In genomic region chr4:49844828-49845611, GRCm38 (mm10) we compare ENCODE assay signal across 8 mouse cellular contexts. TPM values are rescaled to one million over a fixed set of nuclear protein-coding genes. Genes with fewer than 3 reads are reported as not detected.
A peak's percentile ranks its signal among the peaks of the same experiment; 100 is the strongest.
DNase-seq lines count a peak whose midpoint lies in the region; ATAC-seq and TF ChIP-seq lines count a peak whose summit lies in the region.

No protein-coding gene starts in this region.

- H3K27me3 ChIP-seq in heart, embryonic 12.5 days (replicated peaks): peaks cover 33% of the 10 kb centered on the region
- peaks cover 16% of the 10 kb centered on the region for H3K27me3 ChIP-seq in forebrain, embryonic 16.5 days (replicated peaks; ENCODE audit: control insufficient read depth, insufficient read depth, low read length)
- peaks cover 48% of the 10 kb centered on the region for H3K27me3 ChIP-seq in midbrain, embryonic 13.5 days

- no peak overlapping the region for H3K27ac ChIP-seq in heart, embryonic 12.5 days (ENCODE audit: poor library complexity, severe bottlenecking)
- H3K27ac ChIP-seq in forebrain, embryonic 16.5 days (ENCODE audit: low read length): no peak overlapping the region
- peak overlapping the region; percentile 86 for H3K27ac ChIP-seq in layer of hippocampus, adult 2 months
- peak overlapping the region; percentile 27; the same call in 1 of the 2 replicates for H3K27ac ChIP-seq in midbrain, embryonic 13.5 days

- H3K4me3 ChIP-seq in heart, embryonic 12.5 days: peak overlapping the region; percentile 52
- H3K4me3 ChIP-seq in forebrain, embryonic 16.5 days (replicated peaks; ENCODE audit: low read length): peak overlapping the region; percentile 75
- H3K4me3 ChIP-seq in layer of hippocampus, adult 2 months: peak overlapping the region; percentile 81
- H3K4me3 ChIP-seq in midbrain, embryonic 13.5 days (replicated peaks): peak overlapping the region; percentile 54

- no peaks in the 10 kb centered on the region for H3K36me3 ChIP-seq in heart, embryonic 12.5 days
- no peaks in the 10 kb centered on the region for H3K36me3 ChIP-seq in forebrain, embryonic 16.5 days (ENCODE audit: control insufficient read depth, insufficient read depth)
- H3K36me3 ChIP-seq in midbrain, embryonic 13.5 days: no peaks in the 10 kb centered on the region

- DNase-seq in heart, postnatal 25 days (ENCODE audit: low spot score): no peak
- DNase-seq in cerebellum, postnatal 14 days: peak; percentile 44 to 64
- peak in 1 of 2 experiments; percentile 26 for DNase-seq in layer of hippocampus, adult 2 months (ENCODE audit: low spot score in 2 of 2)
- no peak for DNase-seq in c-Kit-positive CD71-positive TER-119-positive erythroid progenitor cells, embryonic 14.5 days (ENCODE audit: low spot score)

- H3K4me2 ChIP-seq in heart, embryonic 12.5 days: peak overlapping the region; percentile 82
- peak overlapping the region; percentile 100 for H3K4me2 ChIP-seq in forebrain, embryonic 16.5 days (ENCODE audit: low read length)
- peak overlapping the region; percentile 86 for H3K4me2 ChIP-seq in midbrain, embryonic 13.5 days (replicated peaks)

- no peaks in the 10 kb centered on the region for H3K9me3 ChIP-seq in heart, embryonic 12.5 days (replicated peaks)
- H3K9me3 ChIP-seq in forebrain, embryonic 16.5 days (ENCODE audit: control insufficient read depth, low read length): no peaks in the 10 kb centered on the region
- no peaks in the 10 kb centered on the region for H3K9me3 ChIP-seq in midbrain, embryonic 13.5 days

- peak; percentile 66 for ATAC-seq in heart, embryonic 12.5 days (ENCODE audit: insufficient number of reproducible peaks, low FRiP score)
- peak; percentile 62 for ATAC-seq in forebrain, embryonic 16.5 days
- peak; percentile 74 for ATAC-seq in midbrain, embryonic 13.5 days
- no peak for ATAC-seq in megakaryocyte, adult 5-6 weeks (ENCODE audit: poor library complexity, severe bottlenecking)

- peak overlapping the region; percentile 9; the same call in 1 of the 2 replicates for H3K9ac ChIP-seq in heart, embryonic 12.5 days
- H3K9ac ChIP-seq in forebrain, embryonic 16.5 days (replicated peaks; ENCODE audit: low read depth, low read length): peak overlapping the region; percentile 67
- H3K9ac ChIP-seq in midbrain, embryonic 13.5 days (replicated peaks): peak overlapping the region; percentile 63

- H3K4me1 ChIP-seq in heart, embryonic 12.5 days (replicated peaks): peaks cover 14% of the 10 kb centered on the region
- H3K4me1 ChIP-seq in forebrain, embryonic 16.5 days (replicated peaks; ENCODE audit: control insufficient read depth, insufficient read depth, low read length): peaks cover 18% of the 10 kb centered on the region
- H3K4me1 ChIP-seq in midbrain, embryonic 13.5 days (replicated peaks): peaks cover 16% of the 10 kb centered on the region

- WGBS in heart, embryonic 12.5 days: under 1% methylated on average over 61 of the region's 63 CpGs
- WGBS in forebrain, embryonic 16.5 days: under 1% methylated on average over 54 of the region's 63 CpGs
- WGBS in midbrain, embryonic 13.5 days: under 1% methylated on average over 62 of the region's 63 CpGs

- intact Hi-C loops in heart, postnatal 25 days (cut with DNase I): loop anchor here (10.0 kb wide), 1 partner anchor 110 kb away; no protein-coding TSS in a partner anchor

- no peak for TF ChIP-seq CTCF in layer of hippocampus, adult 2 months (conservative IDR thresholded peaks at IDR 0.05)

RNA-seq across cellular contexts. Expression of gene Grin3a, which starts 0.5 kb away (rescaled TPM):
- polyA plus RNA-seq in heart, embryonic 12.5 days (2016; fragmentation: Nextera tagmentation; extraction: Ambion mirVana): 1.2 and 1.5 TPM in 2 replicates
- total RNA-seq in heart, postnatal 25 days (2021): under 1 TPM; 0.17 to 0.29 TPM
- 8.3 and 12.2 TPM in 2 replicates for polyA plus RNA-seq in forebrain, embryonic 16.5 days (2015; fragmentation: Nextera tagmentation; extraction: Ambion mirVana)
- total RNA-seq in layer of hippocampus, adult 2 months (2021): 10 to 100 TPM; 33.4 to 34.6 TPM
- 6.6 and 6.7 TPM in 2 replicates for polyA plus RNA-seq in midbrain, embryonic 13.5 days (2015; fragmentation: Nextera tagmentation; extraction: Ambion mirVana)
- not detected in 2 replicates for total RNA-seq in megakaryocyte, adult 5-6 weeks (2015)
- total RNA-seq in megakaryocyte, adult 5-6 weeks (2017): not detected in 2 replicates

Comparison
In these comparisons a context has a peak if more than half of its experiments do, and no peak if none do; other contexts are left out.
1. H3K27ac ChIP-seq: peak in layer of hippocampus, adult 2 months (single experiment) and midbrain, embryonic 13.5 days (single experiment); none in heart, embryonic 12.5 days (single experiment) and forebrain, embryonic 16.5 days (single experiment).
2. H3K9ac ChIP-seq: peak in every context shown above with its lines; median percentile 67 in forebrain, embryonic 16.5 days; 63 in midbrain, embryonic 13.5 days; 9 in heart, embryonic 12.5 days.
3. DNase-seq: peak in cerebellum, postnatal 14 days (2 of 2); none in heart, postnatal 25 days (single experiment) and c-Kit-positive CD71-positive TER-119-positive erythroid progenitor cells, embryonic 14.5 days (single experiment).
4. RNA of gene Grin3a, which starts 0.5 kb away (total RNA-seq): 33.4 to 34.6 TPM in layer of hippocampus, adult 2 months; 0.17 to 0.29 TPM in heart, postnatal 25 days and not detected in megakaryocyte, adult 5-6 weeks; every median in the first group is over 10 times any median in the second.
5. Peak in every context shown above with its lines, with median percentiles within 50 percentile points of each other: H3K4me2 ChIP-seq and H3K4me3 ChIP-seq.